Mouse (Mus musculus): Measurements from ENCODE around the gene Ugt1a7c.
"Not testable (repeated sequence)": the region's sequence is repeated elsewhere in the genome, so short reads cannot be mapped to it uniquely, and the experiment has no call there.

GRCm38 (mm10) chr1:88066472-88067102 is 28.3 kb upstream of the Ugt1a7c start:
- TF ChIP-seq CTCF, EP300 (IDR thresholded peaks at IDR 0.05): not testable (repeated sequence)

Measured in lung, postnatal 0 days (tissue).